Mouse (Mus musculus): ENCODE results near the gene Scrg1. TPM values are rescaled to one million over a fixed set of nuclear protein-coding genes. Genes with fewer than 3 reads are reported as not detected.
"Not testable (repeated sequence)": the region's sequence is repeated elsewhere in the genome, so short reads cannot be mapped to it uniquely, and the experiment has no call there.

Gene Scrg1
- polyA plus RNA-seq, 1 experiment from 2014 or later = 0.72 TPM

DNA sequence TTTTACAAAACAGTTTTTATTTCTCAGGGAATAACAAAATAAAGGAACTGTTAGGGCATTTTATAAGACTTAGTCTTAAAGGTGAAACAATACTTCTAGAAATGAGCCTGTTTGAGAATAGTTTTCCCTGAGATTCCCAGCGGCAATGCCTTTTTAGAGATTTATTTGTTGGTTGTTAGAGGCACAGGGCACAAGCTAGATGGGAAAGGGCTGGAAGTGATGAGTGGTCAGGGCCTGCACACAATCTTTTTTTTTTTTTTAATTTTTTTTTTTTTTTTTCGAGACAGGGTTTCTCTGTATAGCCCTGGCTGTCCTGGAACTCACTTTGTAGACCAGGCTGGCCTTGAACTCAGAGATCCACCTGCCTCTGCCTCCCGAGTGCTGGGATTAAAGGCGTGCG is 61.0 kb downstream of the Scrg1 start:
- ATAC-seq (replicated peaks; ENCODE audit: insufficient number of reproducible peaks, low FRiP score, low TSS enrichment); H3K27ac ChIP-seq (ENCODE audit: low read depth, low read length); H3K36me3 ChIP-seq (ENCODE audit: control insufficient read depth, insufficient read depth, low read length); H3K9me3 ChIP-seq (replicated peaks; ENCODE audit: control insufficient read depth, low read length); H3K4me3 ChIP-seq (ENCODE audit: low read depth, low read length); H3K9ac ChIP-seq (ENCODE audit: low read depth, low read length); H3K27me3 ChIP-seq (ENCODE audit: control insufficient read depth, insufficient read depth, low read length); H3K4me1 ChIP-seq (ENCODE audit: control insufficient read depth, insufficient read depth, low read length); H3K4me2 ChIP-seq: not testable (repeated sequence)
- 91% methylated on average over 5 of the region's 5 CpGs for WGBS (ENCODE audit: insufficient replicate concordance)

DNA sequence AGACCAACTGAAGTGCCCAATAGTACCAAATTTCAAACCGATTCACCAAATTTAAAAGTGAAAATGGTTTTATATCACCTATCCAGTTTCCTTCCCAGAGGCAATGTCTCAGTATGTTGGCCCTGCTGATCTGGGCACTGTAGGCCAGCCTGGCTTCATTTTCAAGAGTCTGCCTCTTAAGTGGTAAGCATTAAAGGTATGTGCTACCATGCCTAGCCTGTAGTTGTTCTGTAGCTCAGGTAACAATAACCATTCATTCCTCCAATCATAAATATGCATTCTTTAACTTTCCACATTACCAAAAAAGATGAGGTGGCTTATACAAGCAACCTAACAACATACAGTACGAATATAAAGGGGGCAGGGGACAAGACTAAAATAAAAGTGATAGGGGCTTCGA is 62.0 kb downstream of the Scrg1 start:
- no peak overlapping the region for H3K4me3 ChIP-seq (ENCODE audit: low read depth, low read length)
- 88% methylated on average over 3 of the region's 3 CpGs for WGBS (ENCODE audit: insufficient replicate concordance)
- H3K27ac ChIP-seq (ENCODE audit: low read depth, low read length) = no peak overlapping the region
- no peaks in the 10 kb centered on the region for H3K27me3 ChIP-seq (ENCODE audit: control insufficient read depth, insufficient read depth, low read length)
- H3K9me3 ChIP-seq (replicated peaks; ENCODE audit: control insufficient read depth, low read length) = no peaks in the 10 kb centered on the region
- no peaks in the 10 kb centered on the region; the same call in 1 of the 2 replicates for H3K4me1 ChIP-seq (ENCODE audit: control insufficient read depth, insufficient read depth, low read length)
- H3K4me2 ChIP-seq = no peak overlapping the region
- H3K36me3 ChIP-seq (ENCODE audit: control insufficient read depth, insufficient read depth, low read length) = peaks cover 5% of the 10 kb centered on the region; the same call in 1 of the 2 replicates
- ATAC-seq (replicated peaks; ENCODE audit: insufficient number of reproducible peaks, low FRiP score, low TSS enrichment) = no peak
- no peak overlapping the region for H3K9ac ChIP-seq (ENCODE audit: low read depth, low read length)

DNA sequence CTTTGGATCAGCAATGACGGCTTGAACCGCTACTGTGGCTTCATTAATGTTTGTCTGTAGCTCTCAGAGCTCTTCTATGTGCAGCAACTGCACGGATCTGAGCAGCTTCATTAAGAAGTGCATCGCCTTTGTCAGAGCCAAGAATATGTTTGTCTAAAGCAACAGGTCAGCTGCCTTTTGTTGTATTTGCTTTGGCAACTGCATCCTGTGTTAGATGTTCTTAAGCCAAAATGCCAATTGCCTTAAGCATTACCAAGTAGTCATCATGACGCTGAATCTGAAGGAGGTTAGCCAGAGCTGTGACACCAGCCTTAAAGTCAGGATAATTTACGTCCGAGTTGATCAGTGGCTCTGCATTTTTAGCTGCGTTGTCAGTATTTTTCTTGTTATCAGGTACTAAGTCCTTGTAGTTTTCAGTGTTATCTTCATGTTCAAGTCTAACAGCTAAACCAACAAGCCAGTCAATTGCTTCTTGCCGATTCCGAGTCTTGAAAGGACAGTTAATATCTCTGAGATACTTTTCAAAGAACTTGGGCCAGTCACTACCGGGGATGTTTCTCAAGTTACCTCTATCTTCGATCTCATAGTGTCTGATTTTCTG is 64.6 kb downstream of the Scrg1 start:
- no peak for ATAC-seq (replicated peaks; ENCODE audit: insufficient number of reproducible peaks, low FRiP score, low TSS enrichment)
- WGBS (ENCODE audit: insufficient replicate concordance) = 71% methylated on average over 12 of the region's 12 CpGs

More for the DNA sequence above, 64.6 kb downstream of the Scrg1 start:
- Histone ChIP-seq H3K4me1 (ENCODE audit: control insufficient read depth, insufficient read depth, low read length) (no peaks in the 10 kb centered on the region; the same call in 1 of the 2 replicates), H3K36me3 (ENCODE audit: control insufficient read depth, insufficient read depth, low read length) (peaks cover 3% of the 10 kb centered on the region; the same call in 1 of the 2 replicates), H3K9me3 (replicated peaks; ENCODE audit: control insufficient read depth, low read length) (no peaks in the 10 kb centered on the region), H3K4me2 (no peak overlapping the region), H3K27me3 (ENCODE audit: control insufficient read depth, insufficient read depth, low read length) (no peaks in the 10 kb centered on the region), H3K4me3 (ENCODE audit: low read depth, low read length) (no peak overlapping the region), H3K9ac (ENCODE audit: low read depth, low read length) (no peak overlapping the region), H3K27ac (ENCODE audit: low read depth, low read length) (no peak overlapping the region)

Other genes with a start within 250 kb of the Scrg1 start
- 17.2 and 17.9 TPM in 2 replicates for gene Hand2, start 134.9 kb upstream of the Scrg1 start, polyA plus RNA-seq (2014; fragmentation: Nextera tagmentation; extraction: Ambion mirVana)
- 48.6 and 50.4 TPM in 2 replicates for gene Sap30, start 31.9 kb downstream of the Scrg1 start, polyA plus RNA-seq (2014; fragmentation: Nextera tagmentation; extraction: Ambion mirVana)
- gene Hmgb2, start 56.0 kb downstream of the Scrg1 start, polyA plus RNA-seq (2014; fragmentation: Nextera tagmentation; extraction: Ambion mirVana) = 288 and 289 TPM in 2 replicates
- gene Galnt7, start 197.1 kb downstream of the Scrg1 start, polyA plus RNA-seq (2014; fragmentation: Nextera tagmentation; extraction: Ambion mirVana) = 8.2 and 8.5 TPM in 2 replicates

Measured in heart, embryonic 11.5 days (tissue).